Mouse (Mus musculus) adrenal gland, postnatal 36 days (tissue): ENCODE data around the gene Fmnl1. TPM values are rescaled to one million over a fixed set of nuclear protein-coding genes. Genes with fewer than 3 reads are reported as not detected.

Source experiments
- DNase-seq, 2 experiments: peaks; one replicate each; pipeline ENCODE4 v3.0.0; 2021; ENCODE audit warnings: mixed read lengths in 1 of 2
- long read RNA-seq, 2 experiments: library from polyadenylated mRNA; stranded (forward); transcript quantifications; one replicate each; pipeline ENCODE4 v2.0.0; 2021; ENCODE audit warnings: borderline sequencing depth in 2 of 2
- total RNA-seq, 2 experiments: library from RNA; stranded (reverse); gene quantifications; 2 replicates each; pipeline ENCODE4 v1.2.3; 2021

Gene Fmnl1
- total RNA-seq: 10 to 100 TPM; 16.4 to 17.3 TPM
- long read RNA-seq, experiment 1, partial matches to known transcripts: 0 of 1 reads
- long read RNA-seq, experiment 1, other reads (novel, unspliced or antisense): 1 of 1 reads
- long read RNA-seq, experiment 2, partial matches to known transcripts: 0 of 3 reads
- long read RNA-seq, experiment 2, other reads (novel, unspliced or antisense): 1 of 3 reads

GRCm38 (mm10) chr11:103170494-103171285, at the start of gene Fmnl1:
Fmnl1 (plus strand) TSS chr11:103171107.
- peak; percentile 58 to 71 for DNase-seq

- peak; percentile 64 to 79 for DNase-seq
These were observed 39.0 kb upstream of the Fmnl1 start, which contains the start of gene Hexim2 for GRCm38 (mm10) chr11:103131701-103132575. Hexim2 (plus strand) TSS chr11:103132429.

GRCm38 (mm10) chr11:103132576-103133455, 38.1 kb upstream of the Fmnl1 start:
- peak; percentile 100 for DNase-seq

- no peak for DNase-seq
These were observed 37.3 kb upstream of the Fmnl1 start for GRCm38 (mm10) chr11:103133456-103134185.

- DNase-seq: peak; percentile 62 to 68
These were observed 36.7 kb upstream of the Fmnl1 start for GRCm38 (mm10) chr11:103134221-103134620.

GRCm38 (mm10) chr11:103136039-103136577, 34.8 kb upstream of the Fmnl1 start:
- DNase-seq: no peak

GRCm38 (mm10) chr11:103139951-103140762, 30.8 kb upstream of the Fmnl1 start:
- DNase-seq: no peak

GRCm38 (mm10) chr11:103140763-103141100, 30.2 kb upstream of the Fmnl1 start:
- DNase-seq: no peak

- DNase-seq: peak; percentile 43 to 68
These were observed 29.6 kb upstream of the Fmnl1 start for GRCm38 (mm10) chr11:103141101-103141943.

- DNase-seq: peak; percentile 50 to 54
These were observed 29.0 kb upstream of the Fmnl1 start for GRCm38 (mm10) chr11:103141944-103142255.

- DNase-seq: peak; percentile 81 to 87
These were observed 28.3 kb upstream of the Fmnl1 start for GRCm38 (mm10) chr11:103142441-103143182.

- DNase-seq: peak in 1 of 2 experiments; percentile 38
These were observed 26.3 kb upstream of the Fmnl1 start for GRCm38 (mm10) chr11:103144309-103145285.

GRCm38 (mm10) chr11:103146386-103146785, 24.5 kb upstream of the Fmnl1 start:
- no peak for DNase-seq

GRCm38 (mm10) chr11:103147766-103148165, 23.1 kb upstream of the Fmnl1 start:
- no peak for DNase-seq

GRCm38 (mm10) chr11:103149771-103150170, 21.1 kb upstream of the Fmnl1 start:
- DNase-seq: peak in 1 of 2 experiments; percentile 63

GRCm38 (mm10) chr11:103158621-103159478, 12.1 kb upstream of the Fmnl1 start:
- DNase-seq: peak; percentile 99
